ENCODE assay signal across 23 mouse cellular contexts in the genomic region with DNA sequence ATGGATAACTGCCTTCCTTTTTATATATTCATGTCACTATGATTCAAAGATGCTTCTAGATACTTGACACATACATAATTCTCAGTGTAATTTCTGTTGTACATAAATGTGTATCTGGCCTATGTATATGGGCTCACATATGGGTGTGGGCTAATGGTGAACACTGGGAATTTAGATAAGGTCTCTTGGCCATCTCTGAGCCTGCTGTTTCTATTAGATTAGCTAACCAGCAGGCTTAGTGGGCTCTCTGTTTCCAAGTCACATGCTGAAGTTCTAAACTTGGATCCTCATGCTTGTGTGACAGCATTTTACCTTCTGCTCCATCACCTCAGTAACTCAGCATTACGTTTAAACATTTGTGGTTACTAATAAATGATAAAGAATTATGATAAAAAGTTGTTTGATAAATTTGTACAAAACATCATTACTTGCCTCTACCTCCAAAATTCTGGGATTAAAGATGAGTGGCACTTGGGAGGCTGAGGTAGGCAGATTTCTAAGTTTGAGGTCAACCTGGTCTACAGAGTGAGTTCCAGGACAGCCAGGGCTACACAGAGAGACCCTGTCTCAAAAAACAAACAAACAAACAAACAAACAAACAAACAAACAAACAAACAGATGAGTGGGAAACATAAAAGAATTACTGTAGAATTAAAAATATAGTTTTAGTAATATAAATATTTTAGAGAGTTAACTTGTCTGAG.
DNase-seq lines count a peak whose midpoint lies in the region; ATAC-seq and TF ChIP-seq lines count a peak whose summit lies in the region.
"Had no signal": no experiment of that assay in that cellular context is flagged by ENCODE, and none has a peak within 500 bp of the region (broad histone marks: within the 10 kb centered on the region; RNA-seq: fewer than 3 reads in every experiment).

No protein-coding gene starts in this region.

- no peak overlapping the region for H3K9ac ChIP-seq in heart, embryonic 11.5 days (ENCODE audit: low read depth, low read length)
- no peak overlapping the region for H3K9ac ChIP-seq in liver, embryonic 11.5 days (ENCODE audit: low read depth, low read length)
- H3K9ac ChIP-seq in liver, postnatal 0 days (replicated peaks) = no peak overlapping the region
- H3K9ac ChIP-seq: forebrain, embryonic 12.5 days; midbrain, embryonic 12.5 days; neural tube, embryonic 12.5 days had no signal

- H3K9me3 ChIP-seq in heart, embryonic 11.5 days (replicated peaks; ENCODE audit: control insufficient read depth, low read length) = no peaks in the 10 kb centered on the region
- no peaks in the 10 kb centered on the region for H3K9me3 ChIP-seq in liver, embryonic 11.5 days (ENCODE audit: control insufficient read depth, low read length)
- no peaks in the 10 kb centered on the region for H3K9me3 ChIP-seq in liver, postnatal 0 days (ENCODE audit: low read length)
- H3K9me3 ChIP-seq: forebrain, embryonic 12.5 days; midbrain, embryonic 12.5 days; neural tube, embryonic 12.5 days had no signal

- H3K27me3 ChIP-seq in heart, embryonic 11.5 days (ENCODE audit: control insufficient read depth, insufficient read depth, low read length) = no peaks in the 10 kb centered on the region
- H3K27me3 ChIP-seq in liver, embryonic 11.5 days (replicated peaks; ENCODE audit: control insufficient read depth, insufficient read depth, low read length) = no peaks in the 10 kb centered on the region
- no peaks in the 10 kb centered on the region for H3K27me3 ChIP-seq in liver, postnatal 0 days (ENCODE audit: insufficient read depth, low read length)
- H3K27me3 ChIP-seq in kidney, adult 2 months (replicated peaks; ENCODE audit: control insufficient read depth, insufficient read depth, low read length) = no peaks in the 10 kb centered on the region
- H3K27me3 ChIP-seq: midbrain, embryonic 12.5 days; neural tube, embryonic 12.5 days had no signal

- no peak overlapping the region for H3K27ac ChIP-seq in heart, embryonic 11.5 days (ENCODE audit: low read depth, low read length)
- H3K27ac ChIP-seq in liver, embryonic 11.5 days (ENCODE audit: low read depth, low read length) = no peak overlapping the region
- no peak overlapping the region for H3K27ac ChIP-seq in liver, postnatal 0 days (ENCODE audit: low read depth)
- no peak overlapping the region for H3K27ac ChIP-seq in kidney, adult 2 months (ENCODE audit: insufficient read depth, low read depth, low read length)
- H3K27ac ChIP-seq: forebrain, embryonic 12.5 days; heart, adult 2 months; kidney, postnatal 0 days; left cerebral cortex, adult 2 months; midbrain, embryonic 12.5 days; neural tube, embryonic 12.5 days had no signal

- H3K4me3 ChIP-seq in heart, embryonic 11.5 days (ENCODE audit: low read depth, low read length) = no peak overlapping the region
- H3K4me3 ChIP-seq in liver, embryonic 11.5 days (ENCODE audit: low read depth, low read length) = no peak overlapping the region
- no peak overlapping the region for H3K4me3 ChIP-seq in liver, postnatal 0 days (ENCODE audit: low read depth, low read length)
- no peak overlapping the region for H3K4me3 ChIP-seq in kidney, adult 2 months (ENCODE audit: insufficient read depth, low read depth, low read length)
- H3K4me3 ChIP-seq: forebrain, embryonic 12.5 days; heart, adult 2 months; left cerebral cortex, adult 2 months; midbrain, embryonic 12.5 days; neural tube, embryonic 12.5 days had no signal

- no peak for TF ChIP-seq POLR2A in kidney, adult 2 months (IDR thresholded peaks at IDR 0.05; ENCODE audit: low read depth, low read length)

- peak; percentile 88 for ATAC-seq in heart, embryonic 11.5 days (replicated peaks; ENCODE audit: insufficient number of reproducible peaks, low FRiP score, low TSS enrichment)
- ATAC-seq in liver, embryonic 11.5 days (replicated peaks; ENCODE audit: low FRiP score) = peak; percentile 97
- peak; percentile 100 for ATAC-seq in liver, postnatal 0 days
- ATAC-seq in cerebellum, adult (ENCODE audit: insufficient number of reproducible peaks, low FRiP score, low TSS enrichment) = no peak
- ATAC-seq: hindbrain, embryonic 16.5 days; intestine, postnatal 0 days had no signal

- no peaks in the 10 kb centered on the region for H3K4me1 ChIP-seq in heart, embryonic 11.5 days (ENCODE audit: control insufficient read depth, insufficient read depth, low read length)
- no peaks in the 10 kb centered on the region for H3K4me1 ChIP-seq in liver, embryonic 11.5 days (replicated peaks; ENCODE audit: control insufficient read depth, insufficient read depth, low read length)
- no peaks in the 10 kb centered on the region for H3K4me1 ChIP-seq in liver, postnatal 0 days (ENCODE audit: insufficient read depth)
- H3K4me1 ChIP-seq in kidney, adult 2 months (ENCODE audit: control insufficient read depth, insufficient read depth, low read length) = no peaks in the 10 kb centered on the region
- H3K4me1 ChIP-seq: forebrain, embryonic 12.5 days; midbrain, embryonic 12.5 days; neural tube, embryonic 12.5 days had no signal

- DNase-seq in heart, adult 8-10 months (ENCODE audit: low spot score) = no peak
- peak; percentile 1 for DNase-seq in c-Kit-negative CD71-positive TER-119-positive erythroid progenitor cells, embryonic 14.5 days (ENCODE audit: low read depth, low spot score)
- DNase-seq in liver, embryonic 11.5 days (ENCODE audit: low spot score) = no peak
- no peak for DNase-seq in liver, postnatal 0 days
- no peak for DNase-seq in kidney, adult 2 months
- DNase-seq in urinary bladder, postnatal 4 days (ENCODE audit: low spot score in 2 of 2) = no peak
- DNase-seq: adrenal gland, postnatal 25 days; cerebellum, adult 11-12 months; cerebellum, postnatal 10 days; gastrocnemius, postnatal 36 days; heart, adult 2 months; retina, postnatal 1 day; thymus, adult 2 months; thymus, postnatal 4 days had no signal

- peak; percentile 93 for TF ChIP-seq EP300 in liver, postnatal 0 days (IDR thresholded peaks at IDR 0.05; ENCODE audit: low read depth)

- 60% methylated on average over 1 of the region's 1 CpGs for WGBS in heart, embryonic 11.5 days (ENCODE audit: insufficient replicate concordance)
- 39% methylated on average over 1 of the region's 1 CpGs for WGBS in liver, embryonic 11.5 days
- WGBS in liver, postnatal 0 days (ENCODE audit: insufficient replicate concordance) = 26% methylated on average over 1 of the region's 1 CpGs
- WGBS in kidney, adult 2 months = 48% methylated on average over 1 of the region's 1 CpGs

- no peak for TF ChIP-seq CTCF in liver, postnatal 0 days (IDR thresholded peaks at IDR 0.05; ENCODE audit: low read depth)
- TF ChIP-seq CTCF in kidney, adult 2 months (conservative IDR thresholded peaks at IDR 0.05; ENCODE audit: insufficient read depth, insufficient read length, low read depth, low read length) = no peak

- H3K4me2 ChIP-seq in heart, embryonic 11.5 days = no peak overlapping the region
- H3K4me2 ChIP-seq in liver, embryonic 11.5 days = no peak overlapping the region
- no peak overlapping the region for H3K4me2 ChIP-seq in liver, postnatal 0 days (ENCODE audit: low read depth, low read length)
- H3K4me2 ChIP-seq: forebrain, embryonic 12.5 days; midbrain, embryonic 12.5 days; neural tube, embryonic 12.5 days had no signal

- H3K36me3 ChIP-seq in heart, embryonic 11.5 days (ENCODE audit: control insufficient read depth, insufficient read depth, low read length) = no peaks in the 10 kb centered on the region
- H3K36me3 ChIP-seq in liver, embryonic 11.5 days (ENCODE audit: control insufficient read depth, insufficient read depth, low read length) = no peaks in the 10 kb centered on the region
- H3K36me3 ChIP-seq in liver, postnatal 0 days (replicated peaks; ENCODE audit: insufficient read depth, low read length) = no peaks in the 10 kb centered on the region
- no peaks in the 10 kb centered on the region for H3K36me3 ChIP-seq in kidney, adult 2 months (ENCODE audit: control insufficient read depth, insufficient read depth, low read length)
- H3K36me3 ChIP-seq: forebrain, embryonic 12.5 days; midbrain, embryonic 12.5 days; neural tube, embryonic 12.5 days had no signal
